Mouse (Mus musculus) liver, postnatal 0 days (tissue): ENCODE results near the gene Senp1. TPM values are rescaled to one million over a fixed set of nuclear protein-coding genes. Genes with fewer than 3 reads are reported as not detected.

Source experiments
- ATAC-seq: fragments of 200-750 bp; cut with Nextera tagmentation; 2 replicates; pipeline ENCODE4 v1.8.0; 2017; ENCODE audit warnings: mild to moderate bottlenecking, moderate library complexity
- DNase-seq: peaks from one replicate; pipeline ENCODE4 v3.0.0-alpha.2; 2016
- H3K27ac ChIP-seq: fragments of 300-500 bp; sonication (generic); 2 replicates; pipeline ENCODE4 v1.5.1; 2014; ENCODE audit warnings: antibody characterized with exemption, moderate library complexity, mild to moderate bottlenecking, low read depth
- H3K27me3 ChIP-seq: fragments of 300-500 bp; sonication (generic); 2 replicates; pipeline ENCODE4 v1.6.1; 2014; ENCODE audit warnings: low read length, control low read depth, mixed read lengths; ENCODE audit not compliant: insufficient read depth
- H3K36me3 ChIP-seq: fragments of 300-500 bp; sonication (generic); replicated peaks from 2 replicates; pipeline ENCODE4 v1.6.1; 2014; ENCODE audit warnings: mild to moderate bottlenecking, control low read depth, low read length, moderate library complexity, mixed read lengths; ENCODE audit not compliant: insufficient read depth
- H3K4me1 ChIP-seq: fragments of 300-500 bp; sonication (generic); 2 replicates; pipeline ENCODE4 v1.6.1; 2014; ENCODE audit warnings: antibody characterized with exemption, mild to moderate bottlenecking, control low read depth; ENCODE audit not compliant: insufficient read depth
- H3K4me2 ChIP-seq: fragments of 300-500 bp; sonication (generic); 2 replicates; pipeline ENCODE4 v1.6.1; 2014; ENCODE audit warnings: low read depth, mild to moderate bottlenecking, low read length, moderate library complexity, mixed read lengths
- H3K4me3 ChIP-seq: fragments of 300-500 bp; sonication (generic); 2 replicates; pipeline ENCODE4 v1.5.1; 2014; ENCODE audit warnings: low read depth, low read length
- H3K9ac ChIP-seq: fragments of 300-500 bp; sonication (generic); replicated peaks from 2 replicates; pipeline ENCODE4 v1.6.1; 2014; ENCODE audit warnings: mild to moderate bottlenecking, moderate library complexity
- H3K9me3 ChIP-seq: fragments of 300-500 bp; sonication (generic); 2 replicates; pipeline ENCODE4 v1.6.1; 2016; ENCODE audit warnings: mild to moderate bottlenecking, control low read depth, low read length, mixed read lengths
- CTCF ChIP-seq: sonication (generic); IDR thresholded peaks from 2 replicates; pipeline ENCODE4 v1.5.1; 2016; ENCODE audit warnings: antibody characterized with exemption, low read depth
- EP300 ChIP-seq: IDR thresholded peaks from 2 replicates; pipeline ENCODE4 v1.6.1; 2016; ENCODE audit warnings: antibody characterized with exemption, low read depth, mild to moderate bottlenecking
- WGBS: fragments of 180-500 bp; shearing (Covaris S2); extraction: QIAGEN DNeasy Blood & Tissue Kit; methylation state at CpG from one replicate; pipeline ENCODE4 v1.1.7; 2014; ENCODE audit not compliant: insufficient replicate concordance; 5-methylcytosine and 5-hydroxymethylcytosine counted together
- polyA plus RNA-seq: library from polyadenylated mRNA; unstranded; fragments of >200 nt; fragmentation: Nextera tagmentation; extraction: Ambion mirVana; gene quantifications from 2 replicates; pipeline ENCODE4 v1.2.1, GENCODE M21; 2015

Gene Senp1
- polyA plus RNA-seq, 1 experiment from 2014 or later = 6.7 TPM

GRCm38 (mm10) chr15:98134666-98135065, 41.1 kb upstream of the Senp1 start:
- WGBS = 75% methylated on average over 3 of the region's 3 CpGs
- Histone ChIP-seq H3K9ac (no peak overlapping the region), H3K36me3 (peaks cover 41% of the 10 kb centered on the region), H3K27ac (no peak overlapping the region), H3K4me2 (no peak overlapping the region), H3K27me3 (no peaks in the 10 kb centered on the region), H3K9me3 (no peaks in the 10 kb centered on the region), H3K4me1 (no peaks in the 10 kb centered on the region), H3K4me3 (no peak overlapping the region)
- ATAC-seq (no peak), DNase-seq (no peak)
- TF ChIP-seq EP300 (no peak), CTCF (no peak)

GRCm38 (mm10) chr15:98134034-98134433, 40.5 kb upstream of the Senp1 start:
- H3K9ac ChIP-seq = no peak overlapping the region
- no peak for TF ChIP-seq CTCF
- no peak for TF ChIP-seq EP300
- no peak overlapping the region for H3K4me3 ChIP-seq
- H3K36me3 ChIP-seq = peaks cover 41% of the 10 kb centered on the region
- DNase-seq = no peak
- H3K9me3 ChIP-seq = no peaks in the 10 kb centered on the region
- H3K4me1 ChIP-seq = no peaks in the 10 kb centered on the region
- ATAC-seq = no peak
- H3K27ac ChIP-seq = no peak overlapping the region
- H3K4me2 ChIP-seq = no peak overlapping the region
- no peaks in the 10 kb centered on the region for H3K27me3 ChIP-seq
- WGBS = 87% methylated on average over 4 of the region's 4 CpGs

GRCm38 (mm10) chr15:98133471-98133870, 39.9 kb upstream of the Senp1 start:
- Histone ChIP-seq H3K27ac (no peak overlapping the region), H3K4me3 (no peak overlapping the region), H3K9me3 (no peaks in the 10 kb centered on the region), H3K4me1 (no peaks in the 10 kb centered on the region), H3K27me3 (no peaks in the 10 kb centered on the region), H3K36me3 (peaks cover 41% of the 10 kb centered on the region), H3K9ac (no peak overlapping the region), H3K4me2 (no peak overlapping the region)
- ATAC-seq (no peak), DNase-seq (no peak)
- WGBS = 89% methylated on average over 3 of the region's 3 CpGs
- TF ChIP-seq EP300 (no peak), CTCF (no peak)

- ATAC-seq (no peak), DNase-seq (no peak)
- 86% methylated on average over 15 of the region's 15 CpGs for WGBS
- Histone ChIP-seq H3K9ac (no peak overlapping the region), H3K36me3 (peaks cover 44% of the 10 kb centered on the region), H3K4me1 (no peaks in the 10 kb centered on the region), H3K4me2 (no peak overlapping the region), H3K4me3 (no peak overlapping the region), H3K27ac (no peak overlapping the region), H3K9me3 (no peaks in the 10 kb centered on the region), H3K27me3 (no peaks in the 10 kb centered on the region)
- TF ChIP-seq CTCF (no peak), EP300 (no peak)
Observed at GRCm38 (mm10) chr15:98131942-98132655, 38.6 kb upstream of the Senp1 start.

- WGBS = 87% methylated on average over 7 of the region's 7 CpGs
- Histone ChIP-seq H3K9ac (no peak overlapping the region), H3K27ac (no peak overlapping the region), H3K4me1 (no peaks in the 10 kb centered on the region), H3K4me3 (no peak overlapping the region), H3K36me3 (peaks cover 40% of the 10 kb centered on the region), H3K4me2 (no peak overlapping the region), H3K9me3 (no peaks in the 10 kb centered on the region), H3K27me3 (no peaks in the 10 kb centered on the region)
- ATAC-seq = no peak
- DNase-seq = no peak
- no peak for TF ChIP-seq EP300
- TF ChIP-seq CTCF = no peak
Observed at GRCm38 (mm10) chr15:98131451-98131850, 37.9 kb upstream of the Senp1 start.

- Histone ChIP-seq H3K4me1 (no peaks in the 10 kb centered on the region), H3K27me3 (no peaks in the 10 kb centered on the region), H3K9me3 (no peaks in the 10 kb centered on the region), H3K9ac (no peak overlapping the region), H3K4me3 (no peak overlapping the region), H3K36me3 (peaks cover 37% of the 10 kb centered on the region), H3K27ac (no peak overlapping the region), H3K4me2 (no peak overlapping the region)
- no peak for TF ChIP-seq EP300
- TF ChIP-seq CTCF = no peak
- WGBS = 89% methylated on average over 4 of the region's 4 CpGs
- ATAC-seq = no peak
- DNase-seq = no peak
Observed at GRCm38 (mm10) chr15:98131001-98131400, 37.5 kb upstream of the Senp1 start.
